Mouse (Mus musculus) embryonic fibroblast, embryonic 13.5 days (primary cell): ENCODE measurements around the gene Csrp3.

Experiments
- CTCF ChIP-seq: IDR thresholded peaks from 2 replicates; pipeline ENCODE4 v1.5.1; 2011; ENCODE audit warnings: mild to moderate bottlenecking, control low read depth, low read length, moderate library complexity, borderline replicate concordance; ENCODE audit not compliant: insufficient read depth
- POLR2A ChIP-seq: IDR thresholded peaks from 2 replicates; pipeline ENCODE4 v1.6.1; 2011; ENCODE audit warnings: low read depth, mild to moderate bottlenecking, control low read depth, low read length, moderate library complexity

DNA sequence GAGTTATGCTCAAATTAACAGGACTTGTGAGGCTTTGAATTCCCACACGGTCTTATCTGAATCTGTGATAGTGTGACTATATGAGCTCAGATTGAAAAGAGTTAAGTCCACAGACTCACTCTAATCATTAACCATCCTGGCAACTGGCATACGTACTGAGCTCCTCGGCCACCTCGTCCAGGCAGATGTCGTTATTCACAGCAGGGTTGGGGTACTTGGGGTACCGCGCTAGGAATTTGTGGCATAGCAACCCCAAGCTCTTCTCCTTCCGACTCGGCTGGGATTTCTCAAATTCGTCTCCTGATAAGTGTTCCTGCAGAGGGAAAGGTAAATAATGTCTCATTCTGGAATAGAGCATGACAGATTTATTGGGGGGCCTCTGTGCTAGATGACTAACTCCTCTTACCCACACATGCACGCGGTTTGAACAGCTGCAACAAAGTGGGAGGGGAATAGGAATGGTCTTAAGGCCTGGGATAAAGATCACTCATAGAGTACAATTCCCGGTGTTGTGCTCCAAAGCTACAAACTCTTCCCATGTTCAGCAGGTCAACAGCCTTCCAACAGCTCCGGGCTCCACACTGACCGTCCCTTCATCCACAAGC lies 30.1 kb upstream of the Csrp3 start:
- TF ChIP-seq POLR2A (no peak), CTCF (no peak)
